Mouse (Mus musculus): ENCODE results near the gene Ptpn4.

Ptpn4 gene

DNA sequence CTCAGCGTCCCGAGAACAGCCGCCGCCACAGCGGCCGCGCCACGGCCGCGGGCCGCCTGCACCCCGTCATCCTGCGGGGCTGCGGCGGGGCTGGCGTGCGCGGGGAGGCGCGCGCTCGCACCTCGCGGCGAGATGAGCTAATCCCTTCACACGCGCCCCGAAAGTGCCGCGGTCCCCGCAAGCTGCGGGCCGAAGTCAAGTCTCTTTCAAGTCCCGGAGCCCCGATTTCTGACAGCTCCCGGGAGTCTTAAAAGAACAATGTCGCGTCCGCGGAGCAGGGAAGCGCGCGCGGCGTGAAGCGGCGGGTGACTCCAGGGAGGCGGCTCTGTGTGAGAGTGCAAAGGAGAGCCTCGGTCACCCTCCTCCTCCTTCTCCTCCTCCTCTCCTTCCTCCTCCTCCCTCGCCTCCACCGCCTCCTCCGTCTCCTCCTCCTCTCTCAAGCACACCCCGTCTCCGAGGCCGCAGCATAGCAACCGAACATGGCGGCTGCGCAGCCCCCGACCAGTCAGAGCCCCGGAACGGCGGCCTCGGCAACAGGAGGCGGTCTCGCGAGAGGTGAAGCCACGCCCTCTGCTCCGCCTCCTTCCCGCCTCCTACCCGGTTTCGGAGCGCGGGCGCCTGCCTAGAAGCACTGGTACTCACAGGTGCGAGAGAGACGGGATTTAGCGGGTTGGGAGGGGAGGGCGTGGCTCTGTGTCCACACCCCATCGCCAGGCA is at the start of gene Ptpn4:
Gene Ptpn4, minus strand, starts transcription at position 579 of the 717 bp plus-strand sequence.
- in situ Hi-C loops (cut with MboI, MseI) = loop anchor here (25.0 kb wide), 1 partner anchor 1500 kb away; no protein-coding TSS in a partner anchor

DNA sequence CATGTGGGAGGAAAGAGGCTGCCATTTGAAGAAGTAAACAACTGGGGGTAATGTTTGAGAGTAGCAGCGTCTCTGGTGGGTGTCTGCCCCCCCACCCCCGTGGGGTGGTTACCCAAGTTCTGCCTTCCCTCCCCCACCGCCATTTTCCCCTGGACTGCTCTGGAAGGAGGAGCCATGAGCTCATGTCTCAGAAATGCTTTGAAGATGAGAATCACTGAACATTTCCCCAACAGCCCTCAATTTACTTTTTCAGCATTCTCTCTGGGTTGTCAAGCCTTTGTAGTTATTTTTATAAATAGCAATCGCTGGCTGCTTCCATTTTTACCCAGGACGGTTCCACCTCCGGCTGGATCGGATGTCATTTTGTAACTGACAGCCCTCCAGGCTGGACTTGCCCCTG is 48.9 kb upstream of the Ptpn4 start:
- in situ Hi-C loops (cut with MboI, MseI) = no loop called here

DNA sequence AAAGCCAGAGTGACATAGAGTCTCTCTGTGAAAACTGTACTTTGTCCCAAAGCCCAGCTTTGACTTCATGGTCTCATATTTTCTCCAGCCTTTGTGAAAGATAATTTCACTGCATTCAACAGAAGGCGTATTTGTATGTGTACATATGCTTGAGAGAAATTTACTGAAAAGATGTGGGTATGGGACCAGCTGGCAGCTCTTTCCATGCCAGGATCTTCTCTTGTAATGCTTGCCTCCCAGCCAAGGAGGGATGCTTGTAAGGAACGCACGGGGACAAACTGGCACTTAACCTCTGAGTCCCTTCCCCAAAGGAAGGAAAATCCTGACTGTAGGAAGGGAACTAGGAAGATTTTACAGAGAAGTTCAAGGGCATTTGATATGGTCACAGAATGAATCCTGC is 46.9 kb upstream of the Ptpn4 start:
- in situ Hi-C loops (cut with MboI, MseI) = no loop called here

DNA sequence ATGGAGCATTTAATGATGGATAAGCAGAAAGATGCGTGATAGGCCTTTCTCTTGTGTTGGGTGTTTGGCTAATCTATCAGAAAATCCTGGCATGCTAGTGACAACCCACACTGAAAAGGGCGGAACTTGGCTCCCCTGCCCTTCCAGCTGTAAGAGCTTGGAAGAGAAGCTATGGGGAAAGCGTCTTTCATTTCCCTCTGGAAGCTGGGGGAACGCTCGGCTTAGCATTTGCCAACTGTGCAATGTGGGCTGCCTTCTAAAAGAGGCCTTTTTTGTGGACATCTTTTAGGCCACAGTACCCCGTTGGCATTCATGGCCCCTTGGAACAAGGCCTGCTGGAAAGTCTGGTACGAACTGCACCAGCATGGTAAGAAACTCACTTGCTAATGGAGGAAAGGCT is 41.5 kb upstream of the Ptpn4 start:
- in situ Hi-C loops (cut with MboI, MseI) = no loop called here

DNA sequence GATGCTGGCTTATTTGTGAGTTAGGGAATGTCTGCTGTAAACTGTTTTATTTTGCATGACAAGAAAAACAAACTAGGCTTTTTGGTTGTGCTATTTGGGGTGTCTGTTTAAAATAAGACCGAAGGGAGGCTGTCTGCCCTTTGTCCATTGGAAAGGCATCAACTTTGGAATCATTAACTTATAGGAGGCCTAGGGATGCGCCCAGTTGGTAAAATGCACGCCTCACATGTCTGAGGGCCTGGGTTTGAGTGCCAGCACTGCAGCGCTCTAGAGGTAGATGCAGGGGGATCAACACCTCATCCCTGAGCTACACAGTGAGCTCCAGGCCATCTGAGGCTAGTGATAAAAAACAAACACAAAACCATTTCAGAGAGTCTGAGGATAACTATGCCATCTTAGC is 40.1 kb upstream of the Ptpn4 start:
- in situ Hi-C loops (cut with MboI, MseI) = no loop called here

DNA sequence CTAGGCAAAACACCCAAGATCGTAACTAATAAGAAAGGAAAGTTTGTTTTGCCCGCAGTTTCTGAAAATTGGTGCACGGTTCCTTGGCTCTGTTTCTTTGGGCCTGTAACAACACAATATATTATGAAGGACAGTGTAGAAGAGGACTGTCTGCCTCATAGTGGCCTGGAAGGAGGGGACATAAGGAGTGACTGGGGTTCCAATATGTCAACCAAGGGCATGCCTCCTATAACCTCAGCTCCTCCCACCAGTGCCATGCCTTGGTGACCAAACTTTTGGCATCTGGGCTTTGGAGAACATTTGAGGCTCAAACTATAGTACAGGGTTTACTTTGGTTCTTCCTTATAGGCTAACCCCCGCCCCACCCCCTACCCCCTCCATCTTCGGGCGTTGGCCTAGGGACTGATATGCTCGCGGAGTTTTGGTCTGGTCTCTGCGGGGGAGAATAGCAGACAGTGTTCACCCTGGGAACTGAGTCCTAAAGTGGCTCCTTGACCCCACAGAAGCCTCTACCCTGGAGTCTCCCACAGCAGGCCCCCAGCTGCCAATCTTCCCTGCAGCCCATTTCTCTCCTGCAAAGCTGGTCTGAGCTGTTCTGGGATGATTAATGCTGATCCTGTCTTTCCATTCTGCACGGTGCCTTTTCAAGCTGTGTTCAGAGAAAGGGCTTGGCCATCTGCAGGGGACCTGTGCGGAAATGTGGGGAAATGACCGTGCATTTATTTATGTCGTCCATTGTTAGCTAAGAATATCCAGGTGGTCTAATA is 31.2 kb upstream of the Ptpn4 start:
- in situ Hi-C loops (cut with MboI, MseI) = no loop called here

DNA sequence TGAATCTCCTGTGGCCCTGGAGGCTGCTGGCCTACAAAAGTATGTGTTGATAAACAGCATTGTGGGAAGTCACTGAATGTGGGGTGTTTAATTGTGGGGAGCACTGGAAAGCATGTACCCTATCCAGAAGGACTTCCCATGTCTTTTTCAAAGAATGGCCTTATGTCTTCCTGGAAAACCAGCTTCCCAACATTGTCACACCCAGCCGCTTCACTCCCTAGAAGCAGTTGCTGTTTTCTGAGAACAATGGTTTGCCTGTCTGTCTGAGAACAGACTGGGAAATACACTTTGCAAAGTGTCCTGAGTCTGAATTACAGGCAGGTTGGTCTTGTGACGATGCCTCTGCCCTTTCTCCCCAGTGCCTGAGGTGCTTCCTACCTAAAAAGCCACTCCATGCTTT is 29.9 kb upstream of the Ptpn4 start:
- in situ Hi-C loops (cut with MboI, MseI) = no loop called here

DNA sequence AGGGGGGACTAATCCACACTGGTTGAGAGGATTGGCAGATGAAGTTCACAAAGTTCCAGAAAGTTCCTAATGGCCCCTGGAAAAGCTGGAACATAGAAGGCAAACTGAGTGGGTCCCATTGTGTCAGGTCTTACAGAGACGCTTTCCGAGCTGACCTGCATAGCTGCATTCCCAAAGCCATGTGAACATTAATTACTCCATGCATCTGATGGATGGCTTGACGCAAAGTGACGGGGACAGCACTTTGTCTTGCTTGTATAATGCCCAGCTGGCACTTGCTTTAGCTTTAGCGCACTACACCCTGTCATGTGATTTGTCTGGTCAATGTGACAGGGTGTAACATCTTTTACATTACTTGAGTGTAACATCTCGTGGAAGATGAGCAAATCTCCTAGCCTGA is 27.9 kb upstream of the Ptpn4 start:
- in situ Hi-C loops (cut with MboI, MseI) = no loop called here

DNA sequence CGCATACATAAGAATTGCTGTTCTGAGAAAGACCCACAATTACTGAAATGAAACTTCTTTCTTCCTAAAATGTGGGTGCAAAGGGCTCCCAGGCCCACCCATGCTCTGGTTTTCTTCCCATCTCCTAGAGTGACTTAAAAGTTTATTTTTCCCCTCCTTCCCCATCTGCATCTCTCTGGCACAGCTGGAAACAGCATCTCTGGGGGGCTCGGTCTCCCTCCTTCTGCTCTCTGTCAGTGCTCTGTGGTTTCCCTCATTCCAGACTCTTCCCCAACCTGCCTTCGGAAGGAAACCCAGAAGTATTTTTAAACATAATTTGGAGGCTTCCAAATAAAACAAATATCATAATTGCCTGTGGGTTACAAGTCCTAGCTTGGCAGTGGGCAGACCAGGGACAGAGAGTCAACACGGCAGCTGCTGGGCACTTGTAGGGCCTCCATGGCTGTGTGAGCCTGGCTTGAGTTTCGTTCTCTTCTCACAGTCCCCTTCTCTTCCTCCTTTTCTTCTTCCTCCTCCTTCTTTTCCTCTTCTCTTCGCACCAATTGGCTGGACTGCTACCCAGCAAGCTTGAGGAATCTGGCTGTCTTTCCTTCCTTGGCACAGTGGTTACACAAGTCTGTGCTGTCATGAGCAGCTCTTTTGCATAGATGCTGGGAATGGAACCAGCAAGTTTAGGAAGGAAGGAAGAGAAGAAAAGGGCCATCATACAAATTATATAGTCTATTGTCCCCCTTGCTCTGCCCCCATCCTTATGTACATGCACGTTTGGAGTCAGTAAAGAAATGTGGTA is 26.3 kb upstream of the Ptpn4 start:
- in situ Hi-C loops (cut with MboI, MseI) = no loop called here

DNA sequence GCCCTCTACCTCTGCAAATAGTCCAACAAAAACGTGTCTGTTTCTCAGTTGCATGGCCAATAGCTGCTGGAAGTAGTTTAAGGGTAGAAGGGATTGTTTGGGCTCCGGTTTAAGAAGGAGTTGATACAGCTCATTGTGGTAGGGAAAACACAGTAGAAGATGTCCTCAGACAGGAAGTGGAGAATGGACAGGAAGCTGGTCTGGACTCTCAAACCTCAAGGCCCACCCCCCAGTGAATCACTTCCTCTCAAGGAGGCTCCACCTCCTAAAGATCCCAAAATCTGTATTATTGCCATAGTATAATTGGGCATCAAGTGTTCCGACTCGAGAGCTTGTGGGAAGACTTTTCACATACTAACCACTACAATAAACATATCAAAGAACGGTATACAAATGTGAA is 22.2 kb upstream of the Ptpn4 start:
- in situ Hi-C loops (cut with MboI, MseI) = no loop called here

DNA sequence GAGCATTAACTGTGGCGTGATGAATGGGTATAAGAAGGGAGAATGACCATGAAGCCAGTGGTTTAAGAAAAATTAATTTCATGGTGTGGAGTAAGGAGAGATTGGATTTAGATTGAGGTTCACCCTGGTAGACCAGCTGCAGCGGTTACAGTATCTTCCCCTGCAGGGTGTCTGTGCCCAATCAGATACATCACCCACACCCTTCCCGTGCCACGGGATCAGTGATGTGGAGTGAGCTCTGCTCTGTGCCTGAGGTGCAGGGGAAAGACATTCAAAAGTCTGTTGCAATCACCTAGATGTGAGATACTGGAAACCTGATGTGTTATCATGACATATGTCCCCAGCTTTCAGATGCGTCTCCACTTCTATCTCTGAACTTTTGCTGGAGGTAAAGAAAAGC is 15.6 kb upstream of the Ptpn4 start:
- in situ Hi-C loops (cut with MboI, MseI) = no loop called here

DNA sequence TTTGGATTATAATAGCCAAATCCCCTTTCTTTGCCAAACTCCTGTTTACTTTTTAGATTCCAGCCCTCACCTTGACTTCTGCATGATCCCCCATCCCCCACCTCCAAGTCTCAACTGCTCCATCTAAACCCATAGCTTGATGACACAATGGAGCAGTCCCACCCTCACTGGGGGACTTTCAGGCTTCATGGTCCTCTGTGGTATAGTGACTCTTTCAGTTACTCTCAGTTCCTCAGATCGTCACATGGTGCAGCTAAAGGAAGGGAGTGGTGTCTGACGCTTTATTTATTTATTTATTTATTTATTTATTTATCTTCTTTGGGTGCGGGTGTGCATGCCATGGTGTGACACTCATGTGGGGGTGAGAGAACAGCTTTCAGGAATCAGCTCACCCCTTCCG is 14.9 kb upstream of the Ptpn4 start:
- in situ Hi-C loops (cut with MboI, MseI) = no loop called here

DNA sequence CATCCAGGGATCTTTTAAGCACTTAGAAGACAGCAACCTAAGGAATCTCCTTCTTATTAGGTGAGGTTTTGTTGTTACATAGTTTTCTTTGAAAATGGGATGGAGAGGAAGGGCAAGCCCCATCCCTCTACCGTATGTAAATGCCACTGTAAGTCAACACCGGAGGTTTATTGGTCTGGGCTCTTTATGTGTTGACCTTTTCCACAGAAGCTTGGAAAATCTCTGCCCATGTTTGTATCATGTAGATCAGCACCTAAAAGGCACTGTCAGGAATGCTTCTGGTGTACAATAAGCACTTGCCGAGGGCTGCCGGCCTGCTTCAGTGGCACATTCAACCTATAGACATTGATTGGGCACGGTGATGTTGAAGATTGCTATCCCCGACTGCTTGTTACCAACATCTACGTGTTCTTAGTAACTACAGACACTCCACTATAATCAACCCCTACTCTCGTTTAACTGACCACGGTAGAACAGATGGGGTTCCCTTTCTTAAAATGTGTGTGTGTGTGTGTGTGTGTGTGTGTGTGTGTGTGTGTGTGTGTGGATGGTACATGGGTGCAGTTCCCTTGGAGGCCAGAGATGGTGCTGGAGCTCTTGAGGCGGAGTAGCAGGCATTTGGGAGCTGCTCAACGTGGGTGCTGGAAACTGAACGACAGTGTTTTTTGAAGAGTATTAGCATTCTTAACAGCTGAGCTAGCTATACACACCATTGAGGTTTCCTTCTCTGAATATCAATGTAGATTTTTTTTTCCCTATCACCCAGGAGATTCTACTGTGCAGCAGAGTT is 11.9 kb upstream of the Ptpn4 start:
- in situ Hi-C loops (cut with MboI, MseI) = loop anchor here (25.0 kb wide), 1 partner anchor 1512 kb away; no protein-coding TSS in a partner anchor

DNA sequence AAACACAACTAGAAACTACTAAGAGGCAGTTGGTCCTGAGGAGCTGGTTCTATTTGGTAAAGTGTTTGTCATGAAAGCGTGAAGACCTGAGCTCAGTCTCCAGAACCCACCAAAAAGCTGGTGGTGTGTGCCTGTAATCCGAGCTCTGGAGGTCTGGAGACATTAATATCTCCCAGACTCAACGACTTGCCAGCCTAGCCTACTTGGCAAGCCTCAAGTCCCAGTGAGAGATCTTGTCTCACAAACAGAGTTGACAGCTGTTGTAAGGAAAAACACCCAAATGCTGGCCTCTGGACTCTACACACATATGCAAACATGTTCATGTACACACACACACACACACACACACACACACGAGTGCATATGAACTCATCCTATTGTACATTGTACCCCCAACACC is 7.9 kb upstream of the Ptpn4 start:
- in situ Hi-C loops (cut with MboI, MseI) = loop anchor here (25.0 kb wide), 1 partner anchor 1508 kb away; no protein-coding TSS in a partner anchor

DNA sequence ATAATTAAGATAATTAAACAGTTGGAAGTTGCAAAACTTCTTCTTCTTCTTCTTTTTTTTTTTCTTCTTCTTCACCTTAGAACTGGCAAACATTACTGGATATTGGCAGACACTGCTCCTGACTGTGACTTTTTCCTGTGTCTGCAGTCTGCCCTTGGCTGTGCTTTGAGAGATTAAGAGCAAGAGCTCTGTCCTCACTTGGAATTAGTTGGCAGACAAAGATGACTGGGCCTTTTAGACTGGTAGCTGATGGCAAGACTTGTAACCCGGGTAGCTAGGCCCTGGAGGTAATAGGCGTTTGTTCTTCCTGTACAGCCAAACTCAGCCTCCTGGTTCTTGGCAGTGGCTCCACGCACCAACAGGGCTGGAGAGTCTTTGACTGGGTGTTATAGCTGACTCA is 5.7 kb upstream of the Ptpn4 start:
- in situ Hi-C loops (cut with MboI, MseI) = loop anchor here (25.0 kb wide), 1 partner anchor 1506 kb away; no protein-coding TSS in a partner anchor

DNA sequence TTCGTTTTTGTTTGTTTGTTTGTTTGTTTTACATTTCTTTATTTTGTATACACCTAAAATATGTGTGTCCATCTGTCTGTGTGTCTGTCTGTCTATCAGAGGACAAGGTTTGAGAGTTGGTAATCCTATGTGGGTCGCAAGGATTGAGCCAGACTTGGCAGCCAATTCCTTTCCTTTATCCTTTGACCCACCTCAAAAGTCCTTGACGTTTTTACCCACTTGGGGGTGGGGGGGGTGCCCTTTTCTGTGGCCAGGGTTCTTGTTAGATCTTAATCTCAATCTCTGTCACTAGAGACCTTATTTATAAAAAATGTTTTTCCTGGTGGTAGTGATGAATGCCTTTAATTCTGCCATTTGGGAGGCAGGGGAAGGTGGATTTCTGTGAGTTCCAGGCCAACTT is 828 bp upstream of the Ptpn4 start:
- in situ Hi-C loops (cut with MboI, MseI) = loop anchor here (25.0 kb wide), 1 partner anchor 1501 kb away; no protein-coding TSS in a partner anchor

DNA sequence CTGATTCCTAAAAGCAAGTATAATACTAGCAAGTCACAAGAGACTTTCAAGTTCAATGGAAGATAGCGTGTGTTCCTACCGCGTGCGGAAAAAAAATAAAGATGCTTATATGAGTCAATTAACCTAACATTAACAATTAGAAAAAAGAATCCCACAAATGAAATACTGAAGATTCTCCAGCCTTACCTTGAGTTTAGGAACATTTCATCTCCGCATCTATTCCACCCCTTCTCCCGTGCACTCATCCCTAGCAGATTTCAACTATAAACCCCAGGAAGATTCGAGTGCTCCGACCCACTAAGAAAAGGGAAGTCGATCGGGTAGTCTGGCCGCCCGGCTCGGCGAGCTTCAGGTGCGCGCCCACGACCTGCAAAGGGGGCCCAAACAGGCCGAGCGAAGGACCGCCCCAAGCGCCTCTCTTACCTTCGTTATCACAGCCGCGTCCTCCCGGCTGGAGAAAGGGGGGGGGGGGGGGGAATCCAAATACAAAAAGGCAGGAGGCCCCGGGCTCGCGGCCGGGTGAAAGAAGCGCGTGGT is 866 bp downstream of the Ptpn4 start:
- in situ Hi-C loops (cut with MboI, MseI) = loop anchor here (25.0 kb wide), 1 partner anchor 1499 kb away; no protein-coding TSS in a partner anchor

DNA sequence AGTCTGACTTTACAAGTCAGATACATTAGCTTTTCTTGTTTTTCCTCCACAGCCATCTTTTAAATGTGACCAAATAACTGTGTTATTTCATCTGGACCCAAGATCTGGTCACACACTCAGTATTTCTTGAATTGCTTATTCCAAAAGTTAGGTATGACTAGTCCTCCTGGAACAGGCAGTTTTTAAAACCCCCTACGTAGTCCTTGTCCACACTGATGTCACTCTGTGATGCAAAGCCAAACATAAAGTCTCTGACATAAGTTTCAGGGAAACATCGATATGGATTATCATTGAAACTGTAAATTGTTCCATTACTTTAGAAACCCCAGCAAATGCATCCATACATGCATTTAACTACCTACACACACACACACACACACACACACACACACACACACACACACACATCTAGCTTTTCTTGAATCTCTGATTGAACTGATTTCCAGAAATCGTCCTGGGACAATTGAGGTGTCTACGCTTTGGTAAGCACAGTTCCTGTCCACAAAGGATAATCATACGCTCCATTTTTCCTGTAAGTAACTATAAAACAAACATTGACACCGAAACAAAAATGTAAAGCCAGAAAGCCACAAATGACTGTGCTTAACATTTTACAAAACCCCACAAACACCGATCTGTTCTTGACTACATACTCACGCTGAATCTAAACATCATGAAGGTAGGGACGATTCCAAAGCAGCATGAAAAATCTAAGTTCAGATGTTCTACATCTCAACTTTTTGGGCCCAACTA is 1.5 kb downstream of the Ptpn4 start:
- in situ Hi-C loops (cut with MboI, MseI) = loop anchor here (25.0 kb wide), 1 partner anchor 1499 kb away; no protein-coding TSS in a partner anchor

DNA sequence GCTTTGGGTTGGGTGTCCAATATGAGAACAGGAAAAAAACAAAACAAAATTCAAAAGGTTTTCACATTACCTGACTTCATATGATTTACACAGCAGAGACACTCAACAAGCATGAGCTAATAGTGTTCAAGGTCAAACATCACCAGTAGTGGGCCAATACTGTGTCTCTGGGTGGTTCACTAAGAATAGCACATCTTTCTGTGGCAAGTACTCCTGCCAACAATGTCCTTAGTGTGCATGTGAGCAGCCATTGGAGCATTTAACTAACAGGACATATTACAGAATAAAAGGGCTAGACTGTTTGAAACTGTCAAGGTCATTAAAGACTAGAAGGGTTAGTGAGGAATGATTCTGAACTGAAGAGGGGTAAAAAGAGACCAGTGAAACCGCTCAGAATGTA is 9.3 kb downstream of the Ptpn4 start:
- in situ Hi-C loops (cut with MboI, MseI) = loop anchor here (25.0 kb wide), 1 partner anchor 1491 kb away; no protein-coding TSS in a partner anchor

DNA sequence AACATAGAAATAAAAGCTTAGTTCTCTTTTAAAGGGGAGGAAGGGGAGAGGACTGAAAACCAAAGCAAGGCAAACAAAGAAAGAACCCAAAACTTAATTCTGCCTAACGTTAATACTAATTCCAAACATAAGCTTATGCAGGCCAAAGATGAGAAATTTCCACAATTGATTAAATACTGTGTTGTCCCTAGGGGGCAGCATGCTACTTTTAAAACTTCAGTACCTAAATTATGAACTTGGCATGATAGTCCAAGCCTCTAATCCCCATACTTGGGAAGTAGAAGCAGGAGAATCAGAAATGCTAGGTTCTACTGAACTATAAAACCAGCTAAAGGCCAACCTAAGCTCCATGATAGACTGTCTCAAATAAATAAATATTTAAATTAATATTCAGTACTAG is 18.7 kb downstream of the Ptpn4 start:
- in situ Hi-C loops (cut with MboI, MseI) = loop anchor here (5.0 kb wide), 1 partner anchor 79 kb away; no protein-coding TSS in a partner anchor
